Mouse (Mus musculus) limb, embryonic 14.5 days (tissue): ENCODE measurements around the gene Dazap1. TPM values are rescaled to one million over a fixed set of nuclear protein-coding genes. Genes with fewer than 3 reads are reported as not detected.

Source experiments
- ATAC-seq: fragments of 200-750 bp; cut with Nextera tagmentation; 2 replicates; pipeline ENCODE4 v1.8.0; 2017; ENCODE audit warnings: low read depth, moderate number of reproducible peaks, moderate TSS enrichment; ENCODE audit not compliant: low FRiP score
- DNase-seq: peaks from one replicate; pipeline ENCODE4 v3.0.0-alpha.2; 2015; ENCODE audit warnings: low spot score
- H3K27ac ChIP-seq: fragments of 300-500 bp; sonication (generic); replicated peaks from 2 replicates; pipeline ENCODE4 v1.5.1; 2014; ENCODE audit warnings: low read depth, mild to moderate bottlenecking, low read length, moderate library complexity, mixed read lengths
- H3K27me3 ChIP-seq: fragments of 300-500 bp; sonication (generic); 2 replicates; pipeline ENCODE4 v1.6.1; 2014; ENCODE audit warnings: low read length, mixed read lengths; ENCODE audit not compliant: control insufficient read depth, insufficient read depth
- H3K36me3 ChIP-seq: fragments of 300-500 bp; sonication (generic); 2 replicates; pipeline ENCODE4 v1.6.1; 2014; ENCODE audit warnings: mild to moderate bottlenecking, low read length, moderate library complexity, mixed read lengths; ENCODE audit not compliant: control insufficient read depth, insufficient read depth
- H3K4me1 ChIP-seq: fragments of 300-500 bp; sonication (generic); 2 replicates; pipeline ENCODE4 v1.6.1; 2014; ENCODE audit warnings: antibody characterized with exemption, low read length, mixed read lengths; ENCODE audit not compliant: control insufficient read depth, insufficient read depth
- H3K4me2 ChIP-seq: fragments of 300-500 bp; sonication (generic); replicated peaks from 2 replicates; pipeline ENCODE4 v1.6.1; 2014; ENCODE audit warnings: low read depth, mild to moderate bottlenecking, low read length, moderate library complexity; ENCODE audit not compliant: severe bottlenecking
- H3K4me3 ChIP-seq: fragments of 300-500 bp; sonication (generic); replicated peaks from 2 replicates; pipeline ENCODE4 v1.5.1; 2014; ENCODE audit warnings: low read length
- H3K9ac ChIP-seq: fragments of 300-500 bp; sonication (generic); 2 replicates; pipeline ENCODE4 v1.6.1; 2014; ENCODE audit warnings: mild to moderate bottlenecking, low read depth, low read length, moderate library complexity; ENCODE audit not compliant: severe bottlenecking
- H3K9me3 ChIP-seq: fragments of 300-500 bp; sonication (generic); 2 replicates; pipeline ENCODE4 v1.6.1; 2016; ENCODE audit warnings: low read length; ENCODE audit not compliant: control insufficient read depth
- POLR2A ChIP-seq: fragments of 200-500 bp; IDR thresholded peaks from 2 replicates; pipeline ENCODE4 v1.8.0; 2012; ENCODE audit warnings: inconsistent platforms, mild to moderate bottlenecking, moderate library complexity, borderline replicate concordance; ENCODE audit not compliant: insufficient read depth, insufficient read length; ENCODE audit errors: extremely low read depth
- WGBS: fragments of 180-500 bp; shearing (Covaris S2); extraction: QIAGEN DNeasy Blood & Tissue Kit; methylation state at CpG from one replicate; pipeline ENCODE4 v1.1.7; 2014; 5-methylcytosine and 5-hydroxymethylcytosine counted together
- polyA plus RNA-seq, 2 experiments: library from polyadenylated mRNA; depleted of rRNA in 1 of 2; stranded (reverse) in 1 of 2; unstranded in 1 of 2; fragments of >200 nt; fragmentation: Nextera tagmentation in 1 of 2; extraction: Ambion mirVana in 1 of 2; gene quantifications; 2 replicates each; pipeline versions ENCODE4 v1.2.1 to v1.2.3; 2012 to 2014

Gene Dazap1
- polyA plus RNA-seq, 2 experiments, result 46.1 to 272 TPM

DNA sequence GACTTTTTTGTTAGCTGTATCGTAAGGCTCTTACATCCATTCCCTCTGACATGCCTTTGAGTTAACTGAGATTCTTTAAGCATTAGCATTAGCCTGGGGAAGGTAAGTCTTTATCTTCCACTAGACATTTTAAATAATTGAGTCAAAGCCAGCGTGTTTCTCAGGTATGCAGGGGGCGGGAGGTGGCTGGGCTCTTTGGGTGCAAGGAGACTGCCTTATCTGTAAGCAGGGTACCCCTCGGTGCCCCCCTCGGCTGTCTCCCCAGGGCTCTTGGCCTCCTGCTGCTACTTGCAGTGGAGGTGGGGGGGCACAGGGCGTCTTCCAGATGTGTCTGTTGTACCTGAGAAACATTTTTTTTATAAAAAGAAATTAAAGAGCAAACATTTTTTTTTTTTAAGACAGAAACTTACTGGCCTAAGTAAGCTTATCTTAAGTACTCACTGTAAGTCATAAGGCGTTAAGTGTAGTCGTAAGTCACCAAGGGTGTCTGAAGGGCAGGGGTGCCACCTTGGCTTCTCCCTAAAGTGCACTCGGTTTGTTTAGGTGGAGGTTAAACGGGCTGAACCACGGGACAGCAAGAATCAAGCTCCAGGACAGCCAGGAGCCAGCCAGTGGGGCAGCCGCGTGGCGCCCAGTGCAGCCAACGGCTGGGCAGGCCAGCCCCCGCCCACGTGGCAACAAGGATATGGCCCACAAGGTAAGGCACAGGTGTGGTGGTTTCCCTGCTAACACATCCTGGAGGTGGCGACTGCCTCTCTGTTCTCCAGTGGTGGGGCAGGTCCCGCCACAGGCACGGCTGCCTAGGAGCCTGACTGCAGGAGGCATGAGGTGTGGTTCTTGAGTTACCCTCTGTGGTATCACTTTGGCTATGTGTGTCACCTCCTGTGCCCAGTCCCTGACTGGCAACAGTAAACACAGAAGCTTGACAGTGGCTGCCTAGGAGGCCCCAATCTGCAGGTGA is 21.5 kb downstream of the Dazap1 start:
- Histone ChIP-seq H3K4me1 (no peaks in the 10 kb centered on the region), H3K9ac (no peak overlapping the region), H3K27me3 (no peaks in the 10 kb centered on the region), H3K36me3 (peaks cover 95% of the 10 kb centered on the region), H3K9me3 (no peaks in the 10 kb centered on the region), H3K4me3 (no peak overlapping the region), H3K27ac (no peak overlapping the region), H3K4me2 (no peak overlapping the region)
- DNase-seq (no peak), ATAC-seq (no peak)
- 88% methylated on average over 20 of the region's 20 CpGs for WGBS
- no peak for TF ChIP-seq POLR2A

DNA sequence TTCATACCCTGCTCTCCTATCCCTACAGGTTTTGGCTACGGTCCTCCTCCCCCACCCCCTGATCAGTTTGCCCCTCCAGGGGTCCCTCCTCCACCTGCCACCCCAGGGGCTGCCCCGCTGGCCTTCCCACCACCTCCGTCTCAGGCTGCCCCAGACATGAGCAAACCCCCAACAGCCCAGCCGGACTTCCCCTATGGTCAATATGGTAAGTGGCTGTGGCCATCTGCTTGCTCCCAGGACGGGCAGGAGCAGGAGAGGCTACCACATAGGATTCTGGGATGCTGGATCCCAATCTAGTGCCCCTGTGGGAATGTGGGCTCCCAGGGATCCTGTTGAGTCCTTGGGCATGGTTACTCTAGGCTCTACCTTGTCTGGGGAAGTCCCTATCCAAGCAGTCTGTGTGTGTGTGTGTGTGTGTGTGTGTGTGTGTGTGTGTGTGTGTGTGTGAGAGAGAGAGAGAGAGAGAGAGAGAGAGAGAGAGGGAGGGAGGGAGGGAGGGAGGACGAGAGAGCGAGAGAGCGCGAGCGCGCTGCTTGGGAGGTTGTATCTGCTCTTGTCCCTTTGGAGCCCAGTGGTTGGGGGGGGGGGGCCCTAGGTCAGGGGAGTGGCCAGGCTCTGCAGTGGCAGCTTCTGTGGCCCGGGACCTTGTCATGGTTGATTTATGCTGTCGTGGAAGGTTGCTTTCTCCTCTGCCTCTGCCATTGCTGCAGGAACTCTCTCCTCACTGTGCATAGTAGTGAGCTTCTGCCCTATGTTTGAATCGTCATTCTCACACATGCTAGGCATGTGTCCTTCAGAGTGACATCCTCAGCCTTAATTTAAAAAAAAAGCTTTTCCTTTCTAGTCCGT is 24.2 kb downstream of the Dazap1 start:
- WGBS, result 79% methylated on average over 15 of the region's 15 CpGs
- peaks cover 83% of the 10 kb centered on the region for H3K36me3 ChIP-seq

DNA sequence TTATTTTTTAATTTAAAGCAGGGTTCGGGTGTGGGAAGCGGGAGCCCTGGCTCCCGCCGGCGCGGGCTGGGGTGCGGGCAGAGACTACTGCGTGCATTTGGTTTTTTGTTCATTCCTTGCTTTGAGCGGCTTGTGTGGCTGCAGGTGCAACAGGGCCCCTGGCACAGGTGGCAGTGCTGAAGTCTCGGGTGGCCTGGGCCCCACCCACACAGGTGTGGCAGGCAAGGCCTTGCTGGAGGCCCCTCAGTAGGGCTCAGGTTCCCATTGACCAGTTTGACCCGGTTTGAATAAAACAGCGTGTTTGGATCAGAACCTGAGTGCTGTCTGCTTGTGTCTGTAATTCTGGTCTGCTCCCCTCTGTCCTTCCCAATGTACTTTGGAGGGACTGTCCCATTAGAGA is 26.8 kb downstream of the Dazap1 start:
- no peak for ATAC-seq
- Histone ChIP-seq H3K36me3 (peaks cover 59% of the 10 kb centered on the region), H3K4me3 (no peak overlapping the region), H3K27me3 (no peaks in the 10 kb centered on the region), H3K4me2 (no peak overlapping the region), H3K4me1 (0 out of 2 replicates have a peak, but pooled peaks cover under 1% of the 10 kb centered on the region), H3K27ac (no peak overlapping the region), H3K9me3 (no peaks in the 10 kb centered on the region), H3K9ac (no peak overlapping the region)
- no peak for DNase-seq
- 89% methylated on average over 12 of the region's 12 CpGs for WGBS
- TF ChIP-seq POLR2A, result no peak

More for the DNA sequence above, 24.2 kb downstream of the Dazap1 start:
- no peak for ATAC-seq
- Histone ChIP-seq H3K4me1 (no peaks in the 10 kb centered on the region), H3K27me3 (no peaks in the 10 kb centered on the region), H3K9me3 (no peaks in the 10 kb centered on the region), H3K9ac (no peak overlapping the region), H3K27ac (no peak overlapping the region), H3K4me3 (no peak overlapping the region), H3K4me2 (no peak overlapping the region)
- DNase-seq, result no peak
- TF ChIP-seq POLR2A, result no peak

DNA sequence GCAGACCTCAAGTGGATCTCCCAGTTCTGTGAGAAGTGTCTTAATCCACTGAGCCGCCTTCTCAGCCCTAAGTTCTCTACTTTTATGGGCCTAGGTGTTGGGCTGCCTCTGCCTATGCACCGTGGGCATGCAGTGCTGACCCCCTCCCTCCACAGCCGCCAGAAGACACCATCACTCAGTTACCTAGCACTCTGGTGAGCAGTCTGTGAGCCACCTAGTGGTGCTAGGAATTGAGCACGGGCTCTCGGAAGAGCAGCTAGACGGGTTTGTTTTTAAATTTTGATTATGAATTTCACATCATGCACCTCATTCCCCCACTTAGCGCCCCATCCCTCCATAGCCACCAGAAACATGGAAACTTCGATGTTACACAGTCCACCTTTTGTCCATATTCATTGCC is 27.4 kb downstream of the Dazap1 start:
- Histone ChIP-seq H3K4me1 (peaks cover 5% of the 10 kb centered on the region; the same call in 1 of the 2 replicates), H3K9ac (no peak overlapping the region), H3K27me3 (no peaks in the 10 kb centered on the region), H3K4me2 (no peak overlapping the region), H3K4me3 (no peak overlapping the region), H3K36me3 (peaks cover 59% of the 10 kb centered on the region), H3K9me3 (no peaks in the 10 kb centered on the region), H3K27ac (no peak overlapping the region)
- ATAC-seq (no peak), DNase-seq (no peak)
- WGBS, result 67% methylated on average over 8 of the region's 8 CpGs
- no peak for TF ChIP-seq POLR2A
